Mouse (Mus musculus): Measurements from ENCODE around the gene Gm4981. TPM values are rescaled to one million over a fixed set of nuclear protein-coding genes. Genes with fewer than 3 reads are reported as not detected.

Gm4981 gene
- total RNA-seq, 1 experiment from 2014 or later: not detected

Other genes with a start within 250 kb of the Gm4981 start
- not detected in 2 replicates for gene AW822073, start 11.8 kb downstream of the Gm4981 start, total RNA-seq (2017)
- gene Duxf3, start 4.0 kb downstream of the Gm4981 start, total RNA-seq (2017): not detected in 2 replicates
- gene Gcc2, start 18.8 kb upstream of the Gm4981 start, total RNA-seq (2017): 41.5 and 75.5 TPM in 2 replicates
- gene Lims1, start 86.8 kb upstream of the Gm4981 start, total RNA-seq (2017): 77.5 and 123 TPM in 2 replicates
- gene Ranbp2, start 210.2 kb upstream of the Gm4981 start, total RNA-seq (2017): 235 and 238 TPM in 2 replicates